Mouse (Mus musculus) urinary bladder, postnatal 36 days (tissue): ENCODE results near the gene Smco3.
A peak's percentile ranks its signal among the peaks of the same experiment; 100 is the strongest.

Experiments
- DNase-seq, 2 experiments: peaks; one replicate each; pipeline ENCODE4 v3.0.0; 2022; ENCODE audit warnings: low spot score in 2 of 2, mixed read lengths in 1 of 2

Smco3 gene

GRCm38 (mm10) chr6:136847267-136847666, 12.0 kb upstream of the Smco3 start:
- no peak for DNase-seq

GRCm38 (mm10) chr6:136845706-136846480, 10.6 kb upstream of the Smco3 start:
- DNase-seq = no peak

- DNase-seq = no peak
These were observed 9.7 kb upstream of the Smco3 start for GRCm38 (mm10) chr6:136844903-136845302.

GRCm38 (mm10) chr6:136837323-136837722, 2.1 kb upstream of the Smco3 start:
- DNase-seq = no peak

- no peak for DNase-seq
These were observed 3.5 kb downstream of the Smco3 start for GRCm38 (mm10) chr6:136831712-136832111.

DNA sequence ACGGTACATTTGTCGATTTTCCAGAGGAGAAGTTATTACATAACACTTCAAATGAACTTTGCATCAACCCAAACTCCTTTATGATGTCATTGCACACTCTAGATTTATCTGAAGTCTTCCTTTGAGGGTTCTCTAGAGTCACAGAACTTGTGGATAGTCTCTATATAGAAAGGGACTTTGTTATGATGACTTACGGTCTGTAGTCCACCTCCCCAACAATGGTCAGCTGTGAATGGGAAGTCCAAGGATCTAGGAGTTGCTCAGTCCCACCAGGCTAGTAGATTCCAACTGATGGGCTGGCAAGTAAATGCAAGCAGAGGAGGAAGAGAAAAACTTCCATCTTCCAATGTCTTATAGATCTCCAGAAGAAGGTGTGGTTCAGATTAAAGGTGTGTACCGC, 6.6 kb downstream of the Smco3 start:
- DNase-seq = no peak

GRCm38 (mm10) chr6:136827881-136828561, 7.2 kb downstream of the Smco3 start, which contains the start of gene Wbp11:
Wbp11 (minus strand) TSS chr6:136828233.
- peak; percentile 91 to 96 for DNase-seq

DNA sequence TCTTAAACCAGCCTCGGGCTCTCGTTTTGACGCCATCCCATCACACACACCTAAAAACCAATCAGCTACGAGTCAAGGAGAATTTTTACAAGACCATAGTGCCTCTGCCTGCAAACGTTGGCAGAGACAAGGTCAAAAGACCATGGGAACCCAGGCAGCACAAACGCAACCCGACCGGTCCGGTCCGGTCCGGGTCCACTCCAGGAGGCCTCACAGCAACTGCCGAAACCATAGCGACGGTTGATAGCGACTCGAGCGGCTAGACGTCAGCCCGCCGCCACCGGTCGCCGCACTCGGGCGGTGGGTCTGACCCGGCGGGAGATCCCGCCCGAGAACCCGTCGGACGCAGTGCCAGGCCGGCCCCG, 7.8 kb downstream of the Smco3 start, which contains the start of gene BC049715:
BC049715 (plus strand) TSS at position 111 of the 365 bp plus-strand sequence.
- no peak for DNase-seq

- DNase-seq = no peak
These were observed 8.1 kb downstream of the Smco3 start for GRCm38 (mm10) chr6:136827116-136827515.

- DNase-seq = no peak
These were observed 10.3 kb downstream of the Smco3 start for GRCm38 (mm10) chr6:136824987-136825386.

GRCm38 (mm10) chr6:136821086-136821485, 14.2 kb downstream of the Smco3 start:
- DNase-seq = no peak

DNA sequence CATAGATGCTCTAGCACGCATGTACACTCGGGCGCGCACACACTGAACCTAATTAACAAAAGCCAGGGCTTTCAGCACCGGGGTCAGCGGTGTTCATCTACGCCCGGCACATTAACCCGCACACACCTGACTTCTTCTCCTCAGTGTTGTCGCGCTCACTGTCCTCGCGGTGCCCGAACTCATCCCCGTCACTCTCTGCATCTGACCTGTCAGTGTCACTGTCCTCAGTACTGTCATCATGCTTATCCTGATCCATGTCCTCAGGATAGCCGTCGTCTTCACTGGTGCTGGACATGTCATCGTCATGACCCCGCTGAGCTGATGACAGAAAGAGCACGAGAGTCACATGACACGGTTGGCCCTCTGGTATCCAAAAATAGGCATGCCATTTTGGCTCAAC, 14.9 kb downstream of the Smco3 start:
- DNase-seq = no peak

DNA sequence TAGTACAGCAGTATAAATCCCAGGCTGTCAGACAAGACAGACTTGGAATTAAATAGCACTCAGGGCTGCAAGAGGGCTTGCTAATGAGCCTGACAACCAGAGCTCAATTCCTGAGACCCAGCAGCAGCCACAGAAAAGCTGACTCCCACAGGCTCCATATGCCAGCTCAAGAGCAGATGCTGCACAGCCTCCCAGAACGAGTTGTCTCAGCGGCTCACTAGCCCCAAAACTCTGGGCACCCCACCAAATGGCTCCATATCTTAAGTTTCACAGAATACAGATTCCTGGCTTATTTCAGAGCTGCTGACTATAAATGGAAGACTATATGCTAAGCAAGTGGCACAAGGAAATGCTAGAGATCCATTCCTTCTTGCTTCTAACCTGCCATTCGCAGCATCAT, 17.7 kb downstream of the Smco3 start:
- DNase-seq = no peak

- no peak for DNase-seq
These were observed 18.4 kb downstream of the Smco3 start for GRCm38 (mm10) chr6:136816826-136817225.

DNA sequence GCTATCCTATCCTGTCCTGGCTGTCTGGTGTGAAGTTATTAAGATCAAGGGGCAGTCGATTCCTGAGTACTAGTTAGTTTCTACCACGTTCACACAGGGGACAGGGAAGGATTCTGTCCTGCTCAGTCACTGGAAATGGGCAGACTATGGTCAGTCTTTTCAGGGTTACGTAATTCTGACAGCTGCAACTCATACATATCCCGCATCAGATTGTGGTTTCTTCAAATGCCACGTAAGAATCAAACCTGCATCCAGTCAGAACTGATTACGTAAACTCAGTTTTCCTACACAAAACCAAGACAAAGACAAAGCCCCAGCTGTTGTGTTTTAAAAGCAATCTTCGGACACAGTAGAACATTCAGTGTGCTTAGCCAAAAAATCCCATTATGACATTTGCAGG, 19.9 kb downstream of the Smco3 start:
- DNase-seq = no peak

- DNase-seq = no peak
These were observed 22.1 kb downstream of the Smco3 start for GRCm38 (mm10) chr6:136813117-136813516.

DNA sequence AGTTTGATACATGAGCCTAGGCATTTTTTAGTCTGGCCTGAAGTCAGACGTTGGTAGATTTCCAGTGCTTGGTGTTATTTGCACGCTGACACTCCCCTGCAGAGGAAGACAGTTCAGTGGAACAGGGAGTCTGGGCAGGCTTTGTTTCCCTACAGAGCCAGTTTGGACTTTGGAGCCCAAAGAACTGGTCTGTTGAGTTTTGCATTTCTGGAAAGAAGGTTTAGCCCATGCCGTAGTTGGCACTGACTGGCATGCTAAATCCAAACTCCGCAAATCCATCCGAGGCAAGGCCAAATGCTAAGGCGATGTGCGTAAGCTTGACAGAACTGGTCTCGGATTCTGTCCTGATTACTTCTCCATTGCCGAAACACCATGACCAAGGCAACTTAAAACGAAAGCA, 24.1 kb downstream of the Smco3 start:
- no peak for DNase-seq

DNA sequence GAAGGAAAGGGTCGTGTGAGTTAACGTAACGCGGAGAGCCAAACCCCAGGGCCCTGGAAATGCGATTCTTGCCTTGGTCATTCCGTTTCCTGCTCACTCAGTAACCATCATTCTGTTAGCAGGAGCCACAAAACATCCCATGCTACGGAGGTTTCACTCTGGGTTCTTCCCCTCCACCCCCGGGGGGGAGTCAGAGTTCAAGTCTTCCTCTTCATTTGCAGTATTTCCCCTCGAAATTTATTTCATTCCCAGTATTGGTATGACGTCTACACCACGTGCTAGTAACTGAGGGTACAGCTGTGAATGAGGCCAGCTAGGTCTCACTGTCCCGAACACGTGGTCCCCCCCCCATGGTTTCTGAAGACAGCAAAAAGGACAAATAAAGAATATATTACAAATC, 25.6 kb downstream of the Smco3 start:
- DNase-seq = no peak

GRCm38 (mm10) chr6:136809077-136809476, 26.2 kb downstream of the Smco3 start:
- DNase-seq = peak; percentile 63 to 80

DNA sequence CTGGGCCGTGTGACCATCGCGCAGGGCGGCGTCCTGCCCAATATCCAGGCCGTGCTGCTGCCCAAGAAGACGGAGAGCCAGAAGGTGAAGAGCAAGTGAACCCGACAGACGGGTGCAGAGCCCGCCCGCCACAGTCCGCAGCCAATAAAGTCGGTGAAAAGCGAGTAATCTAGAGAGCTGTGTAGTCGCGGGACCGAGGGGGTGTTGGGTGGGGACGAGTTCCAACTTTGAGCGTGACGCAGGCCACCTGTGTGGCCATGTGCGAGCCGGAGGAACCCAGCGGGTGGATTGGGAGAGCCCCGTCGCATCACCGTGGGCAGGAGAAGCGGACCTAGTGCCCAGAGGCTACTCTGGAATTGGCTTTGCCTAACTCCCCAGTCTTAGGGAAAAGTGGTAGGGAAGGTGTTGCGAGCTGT, 26.6 kb downstream of the Smco3 start:
- DNase-seq = peak in 1 of 2 experiments; percentile 41

DNA sequence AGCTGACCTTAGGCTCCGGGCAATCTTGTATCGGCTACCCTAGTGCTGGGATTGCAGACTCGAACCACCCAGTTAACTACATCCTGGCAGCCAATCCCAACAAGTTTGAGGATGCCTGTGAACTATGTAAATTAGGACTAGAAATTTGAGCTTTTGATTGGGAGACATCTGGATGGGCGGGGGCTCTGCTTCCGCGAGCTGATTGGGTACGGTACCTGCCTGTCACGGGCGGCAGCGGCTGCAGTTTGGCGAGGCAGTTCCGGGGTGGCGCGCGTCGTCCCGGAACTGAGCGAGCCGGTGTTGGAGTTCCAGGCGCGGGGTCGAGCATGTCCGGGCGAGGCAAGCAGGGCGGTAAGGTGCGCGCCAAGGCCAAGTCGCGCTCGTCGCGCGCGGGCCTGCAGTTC, 27.2 kb downstream of the Smco3 start, which contains the start of gene H2afj:
H2afj (plus strand) TSS at position 231 of the 404 bp plus-strand sequence.
- DNase-seq = peak; percentile 99

DNA sequence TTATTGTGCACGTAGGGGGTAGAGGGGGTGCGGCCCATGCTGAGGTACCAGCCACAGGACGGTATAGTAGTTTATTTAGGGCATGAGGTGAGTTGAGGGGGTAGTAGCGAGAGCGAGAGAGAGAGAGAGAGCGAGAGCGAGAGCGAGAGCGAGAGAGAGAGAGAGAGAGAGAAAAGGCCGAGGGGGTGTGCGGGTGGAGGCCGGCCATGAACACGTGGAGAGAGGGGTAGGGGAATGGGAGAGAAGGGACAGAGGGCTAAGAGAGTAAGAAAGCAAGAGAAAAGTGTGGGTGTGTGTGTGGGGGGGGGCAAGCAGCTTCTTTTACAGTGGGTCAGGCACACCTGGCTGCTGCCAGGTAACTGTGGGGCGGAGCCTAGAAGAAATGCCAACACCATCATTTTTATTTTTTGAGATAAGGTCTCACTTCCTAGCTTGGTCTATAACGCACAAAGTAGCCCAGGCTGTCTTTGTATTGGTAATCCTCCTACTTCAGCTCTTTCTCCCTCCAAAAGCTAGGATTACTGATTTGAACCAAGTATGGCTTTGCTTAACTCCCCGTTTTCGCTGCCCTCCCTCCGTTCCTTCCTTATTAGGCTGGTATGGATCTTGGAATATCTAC, 27.7 kb downstream of the Smco3 start:
- no peak for DNase-seq

GRCm38 (mm10) chr6:136806819-136807218, 28.4 kb downstream of the Smco3 start:
- no peak for DNase-seq
